Mouse (Mus musculus) E14TG2a.4 (cell line): ENCODE results near the gene Nr1h3.

Experiments
- H3K27me3 ChIP-seq: 2 replicates; pipeline ENCODE4 v1.6.1; 2014; ENCODE audit warnings: low read length, control low read depth; ENCODE audit not compliant: insufficient read depth
- H3K36me3 ChIP-seq: 2 replicates; pipeline ENCODE4 v1.6.1; 2014; ENCODE audit warnings: low read length, control low read depth; ENCODE audit not compliant: insufficient read depth
- H3K4me1 ChIP-seq: replicated peaks from 2 replicates; pipeline ENCODE4 v1.6.1; 2014; ENCODE audit warnings: low read depth, low read length, control low read depth
- H3K4me3 ChIP-seq: replicated peaks from 2 replicates; pipeline ENCODE4 v1.5.1; 2014; ENCODE audit warnings: mild to moderate bottlenecking, low read length
- H3K9me3 ChIP-seq: 2 replicates; pipeline ENCODE4 v1.6.1; 2014; ENCODE audit warnings: low read length, control low read depth
- CTCF ChIP-seq: conservative IDR thresholded peaks from 2 replicates; pipeline ENCODE4 v1.5.1; 2014; ENCODE audit warnings: low read length
- NANOG ChIP-seq: IDR thresholded peaks from 2 replicates; pipeline ENCODE4 v1.6.1; 2014; ENCODE audit warnings: borderline replicate concordance, low read length, mixed read lengths
- POU5F1 ChIP-seq: IDR thresholded peaks from 2 replicates; pipeline ENCODE4 v1.6.1; 2014; ENCODE audit warnings: low read length, borderline replicate concordance

Nr1h3 gene

GRCm38 (mm10) chr2:91236601-91237510 lies 34.2 kb upstream of the Nr1h3 start, which contains the start of gene Ddb2:
Gene Ddb2 (minus strand): TSS chr2:91236982.
- Histone ChIP-seq H3K9me3 (no peaks in the 10 kb centered on the region), H3K4me3 (peak within 1 kb of the TSS; percentile 87), H3K27me3 (no peaks in the 10 kb centered on the region), H3K36me3 (peaks cover 16% of the 10 kb centered on the region), H3K4me1 (peaks cover 8% of the 10 kb centered on the region)
- TF ChIP-seq CTCF (no peak; the same call in 1 of the 2 replicates), NANOG (no peak), POU5F1 (no peak)

- Histone ChIP-seq H3K4me3 (no peak overlapping the region), H3K36me3 (peaks cover 16% of the 10 kb centered on the region), H3K4me1 (no peaks in the 10 kb centered on the region), H3K27me3 (no peaks in the 10 kb centered on the region), H3K9me3 (no peaks in the 10 kb centered on the region)
- no peak for TF ChIP-seq POU5F1
- TF ChIP-seq NANOG: no peak
- TF ChIP-seq CTCF: no peak
Observed at GRCm38 (mm10) chr2:91229735-91230134, 27.1 kb upstream of the Nr1h3 start.

- peaks cover 9% of the 10 kb centered on the region; the same call in 1 of the 2 replicates for H3K4me1 ChIP-seq
- no peaks in the 10 kb centered on the region for H3K9me3 ChIP-seq
- H3K4me3 ChIP-seq: no peak overlapping the region
- no peaks in the 10 kb centered on the region for H3K36me3 ChIP-seq
- H3K27me3 ChIP-seq: no peaks in the 10 kb centered on the region
- no peak for TF ChIP-seq CTCF
- no peak for TF ChIP-seq NANOG
- TF ChIP-seq POU5F1: no peak
Observed at GRCm38 (mm10) chr2:91223614-91224013, 21.0 kb upstream of the Nr1h3 start.

GRCm38 (mm10) chr2:91220501-91220900 lies 17.9 kb upstream of the Nr1h3 start:
- Histone ChIP-seq H3K4me3 (no peak overlapping the region), H3K36me3 (peaks cover 15% of the 10 kb centered on the region), H3K9me3 (no peaks in the 10 kb centered on the region), H3K27me3 (no peaks in the 10 kb centered on the region), H3K4me1 (peaks cover 16% of the 10 kb centered on the region)
- no peak for TF ChIP-seq CTCF
- no peak for TF ChIP-seq NANOG
- TF ChIP-seq POU5F1: no peak

- H3K9me3 ChIP-seq: no peaks in the 10 kb centered on the region
- TF ChIP-seq POU5F1 (no peak), CTCF (no peak), NANOG (no peak)
- H3K36me3 ChIP-seq: peaks cover 44% of the 10 kb centered on the region
- H3K4me1 ChIP-seq: peaks cover 16% of the 10 kb centered on the region
- no peaks in the 10 kb centered on the region for H3K27me3 ChIP-seq
- no peak overlapping the region for H3K4me3 ChIP-seq
Observed at GRCm38 (mm10) chr2:91217032-91217431, 14.4 kb upstream of the Nr1h3 start.

GRCm38 (mm10) chr2:91213311-91213710 lies 10.7 kb upstream of the Nr1h3 start:
- TF ChIP-seq CTCF (no peak), POU5F1 (no peak), NANOG (no peak)
- H3K9me3 ChIP-seq: no peaks in the 10 kb centered on the region
- H3K4me1 ChIP-seq: peaks cover 15% of the 10 kb centered on the region
- no peaks in the 10 kb centered on the region for H3K27me3 ChIP-seq
- no peak overlapping the region for H3K4me3 ChIP-seq
- H3K36me3 ChIP-seq: peaks cover 80% of the 10 kb centered on the region

GRCm38 (mm10) chr2:91206254-91206775 lies 3.7 kb upstream of the Nr1h3 start:
- no peaks in the 10 kb centered on the region for H3K9me3 ChIP-seq
- H3K4me3 ChIP-seq: no peak overlapping the region
- peaks cover 72% of the 10 kb centered on the region for H3K36me3 ChIP-seq
- H3K27me3 ChIP-seq: no peaks in the 10 kb centered on the region
- no peak for TF ChIP-seq CTCF
- no peak for TF ChIP-seq NANOG
- no peak for TF ChIP-seq POU5F1
- peaks cover 30% of the 10 kb centered on the region for H3K4me1 ChIP-seq

- peak overlapping the region; percentile 90 for H3K4me3 ChIP-seq
- TF ChIP-seq CTCF (no peak), NANOG (no peak), POU5F1 (no peak)
- no peaks in the 10 kb centered on the region for H3K9me3 ChIP-seq
- peaks cover 42% of the 10 kb centered on the region for H3K36me3 ChIP-seq
- H3K4me1 ChIP-seq: peaks cover 22% of the 10 kb centered on the region
- no peaks in the 10 kb centered on the region for H3K27me3 ChIP-seq
Observed at GRCm38 (mm10) chr2:91202972-91203656, 480 bp upstream of the Nr1h3 start.
